Mouse (Mus musculus): ENCODE measurements around the gene Itfg1. TPM values are rescaled to one million over a fixed set of nuclear protein-coding genes. Genes with fewer than 3 reads are reported as not detected.
"Not testable (repeated sequence)": the region's sequence is repeated elsewhere in the genome, so short reads cannot be mapped to it uniquely, and the experiment has no call there.

The Itfg1 gene
- polyA plus RNA-seq (2014; fragmentation: Nextera tagmentation; extraction: Ambion mirVana): 110 and 111 TPM in 2 replicates

GRCm38 (mm10) chr8:85840657-85841488 lies at the start of gene Itfg1, which contains the start of gene Phkb:
Itfg1 (minus strand) TSS chr8:85840921.
Phkb (plus strand) TSS chr8:85840959.
- ATAC-seq (ENCODE audit: low FRiP score) (peak; percentile 99), DNase-seq (ENCODE audit: low spot score) (peak; percentile 94)
- under 1% methylated on average over 47 of the region's 54 CpGs for WGBS
- Histone ChIP-seq H3K36me3 (ENCODE audit: control insufficient read depth, insufficient read depth, low read length) (no peaks in the 10 kb centered on the region), H3K9me3 (ENCODE audit: control insufficient read depth, low read length) (no peaks in the 10 kb centered on the region), H3K4me3 (ENCODE audit: low read depth, low read length) (peak within 1 kb of the TSS; percentile 88), H3K9ac (ENCODE audit: low read depth, low read length) (peak within 1 kb of the TSS; percentile 98), H3K4me2 (replicated peaks; ENCODE audit: low read depth, low read length) (peak within 1 kb of the TSS; percentile 68), H3K27me3 (ENCODE audit: control insufficient read depth, insufficient read depth, low read length) (no peaks in the 10 kb centered on the region), H3K27ac (ENCODE audit: low read depth, low read length) (peak within 1 kb of the TSS; percentile 96), H3K4me1 (replicated peaks; ENCODE audit: control insufficient read depth, insufficient read depth, low read length) (no peaks in the 10 kb centered on the region)

DNA sequence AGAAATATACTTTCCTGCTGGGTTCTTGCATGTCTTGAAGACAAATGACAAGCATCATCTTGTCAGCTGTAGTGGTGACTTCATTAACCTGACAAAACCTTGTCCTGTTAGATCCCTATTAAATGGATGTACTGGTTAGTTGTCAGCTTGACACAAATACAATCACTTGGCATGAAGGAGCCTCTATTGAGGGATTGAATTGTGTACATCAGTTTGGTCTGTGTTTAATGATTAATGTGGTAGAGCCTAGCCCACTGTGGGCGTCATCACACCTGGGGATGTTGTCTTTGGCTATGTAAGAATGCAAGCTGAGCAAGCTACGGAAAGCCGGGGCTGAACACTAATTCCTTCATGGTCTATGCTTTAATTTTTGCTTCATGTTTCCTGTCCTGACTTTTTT lies 44.1 kb upstream of the Itfg1 start:
- Histone ChIP-seq H3K36me3 (ENCODE audit: control insufficient read depth, insufficient read depth, low read length) (no peaks in the 10 kb centered on the region), H3K27ac (ENCODE audit: low read depth, low read length) (no peak overlapping the region), H3K4me3 (ENCODE audit: low read depth, low read length) (no peak overlapping the region), H3K9ac (ENCODE audit: low read depth, low read length) (no peak overlapping the region), H3K9me3 (ENCODE audit: control insufficient read depth, low read length) (no peaks in the 10 kb centered on the region), H3K27me3 (ENCODE audit: control insufficient read depth, insufficient read depth, low read length) (no peaks in the 10 kb centered on the region), H3K4me1 (replicated peaks; ENCODE audit: control insufficient read depth, insufficient read depth, low read length) (no peaks in the 10 kb centered on the region), H3K4me2 (replicated peaks; ENCODE audit: low read depth, low read length) (no peak overlapping the region)
- no peak for DNase-seq (ENCODE audit: low spot score)
- no peak for ATAC-seq (ENCODE audit: low FRiP score)
- 93% methylated on average over 3 of the region's 3 CpGs for WGBS

GRCm38 (mm10) chr8:85879624-85880023 lies 38.9 kb upstream of the Itfg1 start:
- WGBS: 91% methylated on average over 7 of the region's 7 CpGs
- Histone ChIP-seq H3K27ac (ENCODE audit: low read depth, low read length) (no peak overlapping the region), H3K9me3 (ENCODE audit: control insufficient read depth, low read length) (no peaks in the 10 kb centered on the region), H3K36me3 (ENCODE audit: control insufficient read depth, insufficient read depth, low read length) (no peaks in the 10 kb centered on the region), H3K4me2 (replicated peaks; ENCODE audit: low read depth, low read length) (no peak overlapping the region), H3K4me1 (replicated peaks; ENCODE audit: control insufficient read depth, insufficient read depth, low read length) (no peaks in the 10 kb centered on the region), H3K9ac (ENCODE audit: low read depth, low read length) (no peak overlapping the region), H3K27me3 (ENCODE audit: control insufficient read depth, insufficient read depth, low read length) (no peaks in the 10 kb centered on the region), H3K4me3 (ENCODE audit: low read depth, low read length) (no peak overlapping the region)
- ATAC-seq (ENCODE audit: low FRiP score) (no peak), DNase-seq (ENCODE audit: low spot score) (no peak)

- Histone ChIP-seq H3K4me1 (replicated peaks; ENCODE audit: control insufficient read depth, insufficient read depth, low read length) (no peaks in the 10 kb centered on the region), H3K4me3 (ENCODE audit: low read depth, low read length) (no peak overlapping the region), H3K4me2 (replicated peaks; ENCODE audit: low read depth, low read length) (no peak overlapping the region), H3K9me3 (ENCODE audit: control insufficient read depth, low read length) (no peaks in the 10 kb centered on the region), H3K9ac (ENCODE audit: low read depth, low read length) (no peak overlapping the region), H3K27ac (ENCODE audit: low read depth, low read length) (no peak overlapping the region), H3K27me3 (ENCODE audit: control insufficient read depth, insufficient read depth, low read length) (no peaks in the 10 kb centered on the region), H3K36me3 (ENCODE audit: control insufficient read depth, insufficient read depth, low read length) (no peaks in the 10 kb centered on the region)
- no peak for DNase-seq (ENCODE audit: low spot score)
- 94% methylated on average over 8 of the region's 8 CpGs for WGBS
- ATAC-seq (ENCODE audit: low FRiP score): no peak
These were observed 37.3 kb upstream of the Itfg1 start for GRCm38 (mm10) chr8:85877976-85878375.

DNA sequence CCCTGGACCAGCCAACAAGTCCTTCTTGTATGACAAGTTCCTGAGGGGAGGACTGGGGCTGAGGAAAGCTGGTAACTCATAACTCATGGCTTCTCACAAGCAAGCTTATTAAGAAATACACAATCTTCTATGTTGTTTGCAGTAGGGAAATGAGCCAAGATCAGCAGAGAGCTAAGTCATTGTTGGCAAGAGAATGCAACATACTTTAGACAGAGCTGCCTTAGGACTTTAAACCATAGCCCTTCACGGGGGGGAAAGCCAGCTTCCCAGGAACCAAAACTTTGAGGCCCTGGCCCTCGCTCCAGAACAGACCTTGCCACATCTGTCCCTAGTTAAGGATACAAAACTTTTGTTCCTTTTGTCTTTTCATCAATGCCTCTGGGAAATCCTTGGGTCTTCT lies 30.9 kb upstream of the Itfg1 start:
- Histone ChIP-seq H3K4me1 (replicated peaks; ENCODE audit: control insufficient read depth, insufficient read depth, low read length) (no peaks in the 10 kb centered on the region), H3K4me2 (replicated peaks; ENCODE audit: low read depth, low read length) (no peak overlapping the region), H3K9me3 (ENCODE audit: control insufficient read depth, low read length) (no peaks in the 10 kb centered on the region), H3K36me3 (ENCODE audit: control insufficient read depth, insufficient read depth, low read length) (no peaks in the 10 kb centered on the region), H3K27ac (ENCODE audit: low read depth, low read length) (no peak overlapping the region), H3K9ac (ENCODE audit: low read depth, low read length) (no peak overlapping the region), H3K27me3 (ENCODE audit: control insufficient read depth, insufficient read depth, low read length) (no peaks in the 10 kb centered on the region), H3K4me3 (ENCODE audit: low read depth, low read length) (no peak overlapping the region)
- no peak for ATAC-seq (ENCODE audit: low FRiP score)
- no peak for DNase-seq (ENCODE audit: low spot score)
- 71% methylated on average over 2 of the region's 2 CpGs for WGBS

DNA sequence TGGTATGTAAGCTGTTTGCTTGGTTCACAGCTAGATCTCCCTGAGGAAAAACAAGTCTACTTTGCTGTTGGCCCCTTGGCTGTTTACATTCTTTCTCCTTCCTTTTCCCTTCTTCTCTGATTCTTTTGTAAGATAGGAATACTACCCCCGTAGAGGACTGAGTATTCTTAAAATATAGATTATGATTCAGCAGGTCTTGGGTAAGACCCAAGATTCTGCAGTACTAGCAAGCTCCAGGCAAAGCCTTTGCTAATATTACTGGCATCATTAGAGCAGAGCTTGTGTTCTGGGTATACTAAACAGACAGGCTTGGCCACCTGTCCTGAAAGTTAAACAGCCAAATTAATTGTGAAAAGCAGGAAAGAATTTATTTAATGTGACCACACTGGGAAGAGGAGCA lies 21.7 kb upstream of the Itfg1 start:
- H3K4me3 ChIP-seq (ENCODE audit: low read depth, low read length): no peak overlapping the region
- 86% methylated on average over 1 of the region's 1 CpGs for WGBS

DNA sequence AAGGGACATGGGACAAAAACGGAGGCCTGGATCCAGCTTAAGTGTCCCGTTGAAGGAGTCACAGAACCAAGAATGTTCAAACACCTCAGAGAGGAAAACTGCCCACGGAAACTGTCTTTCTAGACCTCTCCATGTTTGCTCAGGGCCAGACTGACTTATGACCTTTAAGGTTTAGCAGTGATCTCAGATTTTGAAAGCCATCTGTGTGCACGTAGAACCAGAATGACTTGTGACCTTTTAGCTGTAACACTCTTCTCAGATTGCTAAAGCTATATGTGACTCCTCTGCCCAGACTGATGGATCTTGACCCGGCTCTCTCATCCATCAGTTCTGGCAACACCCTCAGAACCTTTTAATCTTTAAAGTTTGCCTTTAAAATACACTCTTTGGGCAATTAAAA lies 19.9 kb upstream of the Itfg1 start:
- Histone ChIP-seq H3K27ac (ENCODE audit: low read depth, low read length) (no peak overlapping the region), H3K4me3 (ENCODE audit: low read depth, low read length) (no peak overlapping the region), H3K36me3 (ENCODE audit: control insufficient read depth, insufficient read depth, low read length) (no peaks in the 10 kb centered on the region), H3K9ac (ENCODE audit: low read depth, low read length) (no peak overlapping the region), H3K27me3 (ENCODE audit: control insufficient read depth, insufficient read depth, low read length) (no peaks in the 10 kb centered on the region), H3K4me1 (replicated peaks; ENCODE audit: control insufficient read depth, insufficient read depth, low read length) (no peaks in the 10 kb centered on the region), H3K9me3 (ENCODE audit: control insufficient read depth, low read length) (no peaks in the 10 kb centered on the region), H3K4me2 (replicated peaks; ENCODE audit: low read depth, low read length) (no peak overlapping the region)
- no peak for DNase-seq (ENCODE audit: low spot score)
- no peak for ATAC-seq (ENCODE audit: low FRiP score)
- 66% methylated on average over 5 of the region's 5 CpGs for WGBS

More for the DNA sequence above, 21.7 kb upstream of the Itfg1 start:
- Histone ChIP-seq H3K9me3 (ENCODE audit: control insufficient read depth, low read length) (no peaks in the 10 kb centered on the region), H3K4me2 (replicated peaks; ENCODE audit: low read depth, low read length) (no peak overlapping the region), H3K27ac (ENCODE audit: low read depth, low read length) (no peak overlapping the region), H3K4me1 (replicated peaks; ENCODE audit: control insufficient read depth, insufficient read depth, low read length) (no peaks in the 10 kb centered on the region), H3K27me3 (ENCODE audit: control insufficient read depth, insufficient read depth, low read length) (no peaks in the 10 kb centered on the region), H3K36me3 (ENCODE audit: control insufficient read depth, insufficient read depth, low read length) (no peaks in the 10 kb centered on the region), H3K9ac (ENCODE audit: low read depth, low read length) (no peak overlapping the region)
- DNase-seq (ENCODE audit: low spot score) (no peak), ATAC-seq (ENCODE audit: low FRiP score) (no peak)

DNA sequence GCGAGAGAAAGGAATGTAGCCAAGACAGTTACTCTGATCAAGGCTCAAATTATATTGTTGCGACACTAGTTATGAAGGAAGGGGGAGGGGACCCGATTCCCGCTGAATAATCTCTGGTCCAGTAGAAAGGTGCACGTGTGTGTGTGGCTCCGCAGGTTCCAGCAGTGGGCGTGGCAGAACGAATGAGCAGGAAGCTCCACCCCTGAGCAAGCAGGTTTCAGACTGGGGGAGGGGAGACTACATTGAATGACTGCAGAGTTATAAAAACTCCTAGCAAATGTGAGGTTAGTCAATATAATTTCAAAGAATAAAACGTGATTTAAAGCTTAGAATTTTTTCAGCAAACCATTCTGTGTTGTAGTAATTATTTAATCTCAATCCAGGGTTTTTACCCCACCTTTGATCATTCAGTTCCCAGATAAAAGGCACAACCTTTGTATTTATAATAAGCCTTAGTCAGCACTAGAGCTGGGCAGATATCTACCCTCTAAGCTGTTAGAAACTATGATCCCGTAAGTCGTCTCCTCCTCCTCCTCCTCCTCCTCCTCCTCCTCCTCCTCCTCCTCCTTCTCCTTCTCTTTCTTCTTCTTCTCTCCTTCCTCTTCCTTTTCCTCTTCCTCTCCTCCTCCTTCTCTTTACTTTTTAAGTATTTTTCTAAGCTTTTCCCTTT lies 16.6 kb upstream of the Itfg1 start:
- H3K4me3 ChIP-seq (ENCODE audit: low read depth, low read length); DNase-seq (ENCODE audit: low spot score); H3K9me3 ChIP-seq (ENCODE audit: control insufficient read depth, low read length); H3K36me3 ChIP-seq (ENCODE audit: control insufficient read depth, insufficient read depth, low read length); H3K4me2 ChIP-seq (replicated peaks; ENCODE audit: low read depth, low read length); ATAC-seq (ENCODE audit: low FRiP score); H3K27me3 ChIP-seq (ENCODE audit: control insufficient read depth, insufficient read depth, low read length); H3K27ac ChIP-seq (ENCODE audit: low read depth, low read length); H3K4me1 ChIP-seq (replicated peaks; ENCODE audit: control insufficient read depth, insufficient read depth, low read length); H3K9ac ChIP-seq (ENCODE audit: low read depth, low read length): not testable (repeated sequence)
- WGBS: 48% methylated on average over 11 of the region's 11 CpGs
